Mouse (Mus musculus) bone marrow, adult 2 months (tissue): ENCODE data around the gene Inka1. TPM values are rescaled to one million over a fixed set of nuclear protein-coding genes. Genes with fewer than 3 reads are reported as not detected.

Source experiments
- H3K27ac ChIP-seq: fragments of 200-500 bp; 2 replicates; pipeline ENCODE4 v1.5.1; 2012; ENCODE audit warnings: low read depth, mild to moderate bottlenecking, control low read depth, inconsistent platforms, low read length; ENCODE audit not compliant: control insufficient read depth, poor library complexity, insufficient read depth
- H3K4me1 ChIP-seq: fragments of 200-500 bp; 2 replicates; pipeline ENCODE4 v1.6.1; 2011; ENCODE audit warnings: low read length; ENCODE audit not compliant: control insufficient read depth, insufficient read depth
- H3K4me3 ChIP-seq: fragments of 200-500 bp; replicated peaks from 2 replicates; pipeline ENCODE3; 2011; ENCODE audit warnings: mild to moderate bottlenecking, low read depth, low read length, control low read depth; ENCODE audit not compliant: control insufficient read depth
- CTCF ChIP-seq: fragments of 200-500 bp; IDR thresholded peaks from 2 replicates; pipeline ENCODE4 v1.5.1; 2011; ENCODE audit warnings: low read length, control low read depth; ENCODE audit not compliant: control insufficient read depth, insufficient read depth
- POLR2A ChIP-seq: fragments of 200-500 bp; IDR thresholded peaks from 2 replicates; pipeline ENCODE4 v1.6.1; 2011; ENCODE audit warnings: low read depth, mild to moderate bottlenecking, control low read depth, low read length, borderline replicate concordance; ENCODE audit not compliant: control insufficient read depth
- WGBS: fragments of 180-500 bp; shearing (Covaris S2); methylation state at CpG from one replicate; pipeline ENCODE4 v1.1.7; 2018; 5-methylcytosine and 5-hydroxymethylcytosine counted together
- polyA plus RNA-seq: library from polyadenylated mRNA; stranded (reverse); fragments of >200 nt; gene quantifications from 2 replicates; pipeline ENCODE4 v1.2.4, GENCODE M21; 2011; ENCODE audit warnings: low replicate concordance; ENCODE audit not compliant: missing spikeins, insufficient read depth, insufficient read length

Inka1 gene
- polyA plus RNA-seq, 1 experiment = 32.3 TPM

- WGBS = 23% methylated on average over 7 of the region's 7 CpGs
- no peak overlapping the region for H3K4me3 ChIP-seq
- no peak for TF ChIP-seq CTCF
- TF ChIP-seq POLR2A = no peak
- H3K27ac ChIP-seq = peak overlapping the region; percentile 70
- peaks cover 24% of the 10 kb centered on the region for H3K4me1 ChIP-seq
Observed at GRCm38 (mm10) chr9:107981684-107982605, 3.7 kb downstream of the Inka1 start.

GRCm38 (mm10) chr9:107978815-107979214, 6.9 kb downstream of the Inka1 start:
- Histone ChIP-seq H3K27ac (no peak overlapping the region), H3K4me1 (peaks cover 23% of the 10 kb centered on the region), H3K4me3 (no peak overlapping the region)
- 90% methylated on average over 12 of the region's 12 CpGs for WGBS
- TF ChIP-seq CTCF = no peak
- TF ChIP-seq POLR2A = no peak

- Histone ChIP-seq H3K4me3 (peak within 1 kb of the TSS; percentile 79), H3K27ac (peak within 1 kb of the TSS; percentile 87), H3K4me1 (peaks cover 7% of the 10 kb centered on the region; the same call in 1 of the 2 replicates)
- 10% methylated on average over 12 of the region's 12 CpGs for WGBS
- no peak for TF ChIP-seq CTCF
- TF ChIP-seq POLR2A = no peak; the same call in 1 of the 2 replicates
Observed at GRCm38 (mm10) chr9:107975399-107976386, 10.0 kb downstream of the Inka1 start, which contains the start of gene Uba7. Uba7 (plus strand) TSS chr9:107975505.

GRCm38 (mm10) chr9:107974491-107975171, 11.0 kb downstream of the Inka1 start:
- Histone ChIP-seq H3K4me3 (no peak overlapping the region), H3K4me1 (peaks cover 4% of the 10 kb centered on the region), H3K27ac (peak overlapping the region; percentile 68)
- 42% methylated on average over 10 of the region's 10 CpGs for WGBS
- TF ChIP-seq POLR2A (no peak), CTCF (no peak)

GRCm38 (mm10) chr9:107971690-107972541, 13.8 kb downstream of the Inka1 start:
- no peak for TF ChIP-seq POLR2A
- TF ChIP-seq CTCF = no peak
- peak overlapping the region; percentile 72 for H3K27ac ChIP-seq
- H3K4me3 ChIP-seq = no peak overlapping the region
- WGBS = 35% methylated on average over 8 of the region's 8 CpGs
- H3K4me1 ChIP-seq = peaks cover 4% of the 10 kb centered on the region

- no peak for TF ChIP-seq CTCF
- no peak for TF ChIP-seq POLR2A
- peaks cover 4% of the 10 kb centered on the region for H3K4me1 ChIP-seq
- 83% methylated on average over 5 of the region's 5 CpGs for WGBS
- H3K27ac ChIP-seq = no peak overlapping the region
- no peak overlapping the region for H3K4me3 ChIP-seq
Observed at GRCm38 (mm10) chr9:107970311-107970710, 15.4 kb downstream of the Inka1 start.

GRCm38 (mm10) chr9:107968531-107968930, 17.1 kb downstream of the Inka1 start:
- WGBS = 89% methylated on average over 7 of the region's 7 CpGs
- no peak for TF ChIP-seq POLR2A
- TF ChIP-seq CTCF = no peak
- H3K4me3 ChIP-seq = no peak overlapping the region
- H3K27ac ChIP-seq = no peak overlapping the region
- peaks cover 4% of the 10 kb centered on the region for H3K4me1 ChIP-seq
